8 mouse cellular contexts compared by ENCODE assay signal in the genomic region with DNA sequence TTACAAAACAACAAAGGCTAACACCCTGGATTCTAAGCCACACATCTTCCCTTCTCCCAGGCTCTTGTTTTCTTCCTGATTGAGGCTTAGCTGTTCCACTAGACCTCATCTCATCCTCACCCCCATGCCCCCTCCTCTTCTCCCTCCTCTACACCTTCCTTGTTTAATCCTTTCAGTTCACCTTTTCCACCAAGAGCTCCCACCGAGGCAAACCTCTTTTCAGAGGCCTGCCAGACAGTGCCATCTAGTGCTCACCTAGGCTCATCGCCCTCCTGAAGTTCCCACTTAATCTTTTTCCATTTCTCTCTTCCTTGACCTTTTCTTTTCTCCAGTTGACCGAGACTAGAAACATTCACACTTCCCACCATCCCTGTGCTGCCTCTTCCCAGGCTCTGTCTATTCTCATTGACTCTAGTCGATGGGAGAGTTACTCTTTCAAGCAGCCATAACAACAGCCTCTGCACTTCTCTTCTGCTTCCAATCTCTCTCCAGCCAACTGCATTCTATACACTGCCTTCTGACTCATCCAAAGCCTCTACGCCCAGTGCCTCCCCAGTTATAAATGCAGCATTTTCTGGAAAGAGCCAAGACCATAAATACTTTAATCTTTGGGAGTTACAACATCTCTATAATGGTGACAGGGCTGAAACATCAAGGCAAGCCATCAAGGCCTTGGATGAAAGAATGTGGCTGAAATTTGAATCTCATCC. TPM values are rescaled to one million over a fixed set of nuclear protein-coding genes. Genes with fewer than 3 reads are reported as not detected.
DNase-seq lines count a peak whose midpoint lies in the region; ATAC-seq and TF ChIP-seq lines count a peak whose summit lies in the region.
"Had no signal": no experiment of that assay in that cellular context is flagged by ENCODE, and none has a peak within 500 bp of the region (broad histone marks: within the 10 kb centered on the region; RNA-seq: fewer than 3 reads in every experiment).

No protein-coding gene starts in this region.

- no peak overlapping the region for H3K9ac ChIP-seq in ES-Bruce4 (ENCODE audit: low read depth, poor library complexity, severe bottlenecking)
- no peak overlapping the region for H3K9ac ChIP-seq in forebrain, embryonic 11.5 days (ENCODE audit: low read length)
- H3K9ac ChIP-seq: lung, embryonic 15.5 days had no signal

- no peaks in the 10 kb centered on the region for H3K36me3 ChIP-seq in ES-Bruce4 (ENCODE audit: control insufficient read depth, insufficient read depth, low read length, poor library complexity, severe bottlenecking)
- no peaks in the 10 kb centered on the region for H3K36me3 ChIP-seq in forebrain, embryonic 11.5 days (ENCODE audit: control insufficient read depth, insufficient read depth, low read length)
- H3K36me3 ChIP-seq: lung, embryonic 15.5 days had no signal

- no peaks in the 10 kb centered on the region for H3K4me1 ChIP-seq in ES-Bruce4 (ENCODE audit: control insufficient read depth, insufficient read depth, low read length)
- H3K4me1 ChIP-seq in olfactory bulb, adult 2 months (ENCODE audit: control insufficient read depth, insufficient read depth, low read length), result no peaks in the 10 kb centered on the region
- H3K4me1 ChIP-seq in forebrain, embryonic 11.5 days (replicated peaks; ENCODE audit: control insufficient read depth, insufficient read depth, low read length), result no peaks in the 10 kb centered on the region
- H3K4me1 ChIP-seq: lung, embryonic 15.5 days had no signal

- peak; percentile 84 for TF ChIP-seq CTCF in layer of hippocampus, adult 2 months (conservative IDR thresholded peaks at IDR 0.05)
- TF ChIP-seq CTCF in ES-Bruce4 (IDR thresholded peaks at IDR 0.05; ENCODE audit: low read depth, low read length), result peak; percentile 78
- TF ChIP-seq CTCF in olfactory bulb, adult 2 months (IDR thresholded peaks at IDR 0.05; ENCODE audit: insufficient read depth, low read depth, low read length), result peak; percentile 60

- ATAC-seq in forebrain, embryonic 11.5 days (replicated peaks; ENCODE audit: low FRiP score), result no peak

- 23% methylated on average over 5 of the region's 5 CpGs for WGBS in olfactory bulb, adult 2 months
- WGBS in forebrain, embryonic 11.5 days, result 36% methylated on average over 5 of the region's 5 CpGs

- no peak for TF ChIP-seq EP300 in ES-Bruce4 (IDR thresholded peaks at IDR 0.05; ENCODE audit: insufficient read depth, low read depth, low read length)

- H3K27me3 ChIP-seq in ES-Bruce4 (ENCODE audit: control insufficient read depth, insufficient read depth, low read length, poor library complexity, severe bottlenecking), result no peaks in the 10 kb centered on the region; the same call in 1 of the 2 replicates
- no peaks in the 10 kb centered on the region for H3K27me3 ChIP-seq in forebrain, embryonic 11.5 days (ENCODE audit: control insufficient read depth, insufficient read depth, low read length)
- H3K27me3 ChIP-seq: lung, embryonic 15.5 days had no signal

- no peak for TF ChIP-seq POLR2A in ES-Bruce4 (IDR thresholded peaks at IDR 0.05; ENCODE audit: insufficient read depth, low read length)
- no peak for TF ChIP-seq POLR2A in olfactory bulb, adult 2 months (IDR thresholded peaks at IDR 0.05; ENCODE audit: insufficient read depth, low read depth, low read length)

- no peak overlapping the region for H3K27ac ChIP-seq in layer of hippocampus, adult 2 months
- H3K27ac ChIP-seq in ES-Bruce4 (ENCODE audit: insufficient read depth, low read length), result no peak overlapping the region
- H3K27ac ChIP-seq in olfactory bulb, adult 2 months (ENCODE audit: insufficient read depth, low read depth, low read length), result no peak overlapping the region
- no peak overlapping the region for H3K27ac ChIP-seq in forebrain, embryonic 11.5 days (ENCODE audit: low read depth, low read length)
- H3K27ac ChIP-seq: lung, embryonic 15.5 days had no signal

- no peak for DNase-seq in layer of hippocampus, adult 2 months (ENCODE audit: low spot score in 2 of 2)
- DNase-seq in layer of hippocampus, adult 8-10 months (ENCODE audit: low spot score in 2 of 2), result no peak
- peak; percentile 39 for DNase-seq in adrenal gland, postnatal 10 days
- DNase-seq in kidney, postnatal 36 days, result peak; percentile 33 to 68
- DNase-seq in forebrain, embryonic 11.5 days (ENCODE audit: low spot score), result no peak

- no peak overlapping the region for H3K4me3 ChIP-seq in layer of hippocampus, adult 2 months
- no peak overlapping the region for H3K4me3 ChIP-seq in ES-Bruce4 (ENCODE audit: low read depth, low read length)
- no peak overlapping the region for H3K4me3 ChIP-seq in olfactory bulb, adult 2 months (ENCODE audit: insufficient read depth, low read depth, low read length)
- H3K4me3 ChIP-seq in forebrain, embryonic 11.5 days (ENCODE audit: low read depth, low read length), result no peak overlapping the region
- H3K4me3 ChIP-seq: lung, embryonic 15.5 days had no signal

- no peak overlapping the region for H3K4me2 ChIP-seq in forebrain, embryonic 11.5 days (ENCODE audit: low read depth, low read length, severe bottlenecking)
- H3K4me2 ChIP-seq: lung, embryonic 15.5 days had no signal

- no peaks in the 10 kb centered on the region for H3K9me3 ChIP-seq in ES-Bruce4 (replicated peaks; ENCODE audit: control insufficient read depth, insufficient read depth, low read length, poor library complexity, severe bottlenecking)
- no peaks in the 10 kb centered on the region for H3K9me3 ChIP-seq in forebrain, embryonic 11.5 days (ENCODE audit: control insufficient read depth, low read length)
- H3K9me3 ChIP-seq: lung, embryonic 15.5 days had no signal

RNA-seq across cellular contexts. Expression of gene Stard5, which starts 43.9 kb away (rescaled TPM):
- total RNA-seq in layer of hippocampus, adult 2 months (2021), result 10 to 100 TPM; 18.3 to 18.5 TPM
- total RNA-seq in layer of hippocampus, adult 8-10 months (2022), result 10 to 100 TPM; 15.7 to 21.4 (median 20.7) TPM
- polyA plus RNA-seq in ES-Bruce4 (2011; ENCODE audit: insufficient read depth, insufficient read length, low read depth, missing spikeins), result 15.0 and 16.0 TPM in 2 replicates
- total RNA-seq in adrenal gland, postnatal 10 days (2021), result 10 to 100 TPM; 30.1 to 35.2 TPM
- polyA plus RNA-seq in olfactory bulb, adult 2 months (2012; ENCODE audit: insufficient read depth, insufficient read length, low replicate concordance, missing spikeins), result not detected in 2 replicates
- 10.6 and 11.2 TPM in 2 replicates for polyA plus RNA-seq in forebrain, embryonic 11.5 days (2014; fragmentation: Nextera tagmentation; extraction: Ambion mirVana)

Comparison
In these comparisons a context has a peak if more than half of its experiments do, and no peak if none do; other contexts are left out.
1. DNase-seq: peak in adrenal gland, postnatal 10 days (single experiment) and kidney, postnatal 36 days (2 of 2); none in layer of hippocampus, adult 2 months (0 of 2), layer of hippocampus, adult 8-10 months (0 of 2) and forebrain, embryonic 11.5 days (single experiment).
2. Peak in every context shown above with its lines, with median percentiles within 50 percentile points of each other: CTCF ChIP-seq.